20 mouse cellular contexts compared by ENCODE assay signal in the genomic region with DNA sequence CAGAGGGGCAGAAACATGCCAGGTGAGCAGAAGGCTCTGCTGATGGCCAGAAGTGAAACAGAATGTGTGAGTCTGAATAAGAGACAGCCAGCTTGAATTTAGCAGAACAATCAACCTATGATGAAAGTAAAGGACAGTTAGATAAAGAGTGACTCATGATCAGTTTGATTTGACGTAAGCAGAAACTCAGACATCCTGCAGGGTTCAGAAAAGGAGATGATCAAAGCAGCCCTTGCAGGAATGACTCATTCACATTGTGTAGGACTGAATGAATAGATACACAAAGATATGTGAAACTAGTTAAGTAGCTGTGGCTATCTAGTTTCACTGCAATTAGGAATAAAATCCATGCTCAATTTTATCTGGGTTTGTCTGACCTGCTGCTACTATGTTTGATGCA.
DNase-seq lines count a peak whose midpoint lies in the region; ATAC-seq lines count a peak whose summit lies in the region.
"Had no signal": no experiment of that assay in that cellular context is flagged by ENCODE, and none has a peak within 500 bp of the region (broad histone marks: within the 10 kb centered on the region; RNA-seq: fewer than 3 reads in every experiment).

No protein-coding gene starts in this region.

- DNase-seq in adrenal gland, adult 8-10 months = peak; percentile 4
- DNase-seq in adrenal gland, postnatal 25 days = no peak
- peak; percentile 15 for DNase-seq in CD4-positive, CD25-positive, alpha-beta regulatory T cell, adult 2 months (ENCODE audit: low read depth, low spot score)
- peak; percentile 12 for DNase-seq in naive thymus-derived CD4-positive, alpha-beta T cell, adult 2 months (ENCODE audit: low read depth)
- no peak for DNase-seq in yolk sac, embryonic 10.5 days (ENCODE audit: low spot score)
- DNase-seq in T-cell, adult 2 months (ENCODE audit: low spot score) = no peak
- no peak for DNase-seq in spleen, adult 18-20 months
- DNase-seq: adrenal gland, postnatal 14 days; cerebellum, adult 11 months; cerebellum, adult 8-10 months; cerebellum, postnatal 14 days; gastrocnemius, postnatal 10 days; heart, adult 18-20 months; heart, postnatal 10 days; heart, postnatal 4 days; kidney, adult 18-20 months had no signal

- ATAC-seq in activated CD4-positive, CD25-positive, alpha-beta regulatory T cell, adult 4 months = peak; percentile 68
- ATAC-seq: forebrain, embryonic 16.5 days; hindbrain, embryonic 16.5 days; intestine, embryonic 15.5 days had no signal

Comparison
In these comparisons a context has a peak if more than half of its experiments do, and no peak if none do; other contexts are left out.
1. DNase-seq: peak in adrenal gland, adult 8-10 months (single experiment), CD4-positive, CD25-positive, alpha-beta regulatory T cell, adult 2 months (single experiment) and naive thymus-derived CD4-positive, alpha-beta T cell, adult 2 months (single experiment); none in adrenal gland, postnatal 25 days (single experiment), yolk sac, embryonic 10.5 days (single experiment), T-cell, adult 2 months (single experiment) and spleen, adult 18-20 months (0 of 2).